Mouse (Mus musculus): ENCODE results near the gene Mob2. TPM values are rescaled to one million over a fixed set of nuclear protein-coding genes. Genes with fewer than 3 reads are reported as not detected.

The Mob2 gene
- polyA plus RNA-seq, 1 experiment from 2014 or later = 47.5 TPM

- 53% methylated on average over 6 of the region's 6 CpGs for WGBS
- no peak overlapping the region for H3K4me2 ChIP-seq (ENCODE audit: low read length)
- no peaks in the 10 kb centered on the region for H3K27me3 ChIP-seq (ENCODE audit: control insufficient read depth, insufficient read depth, low read depth, low read length)
- no peak overlapping the region for H3K4me3 ChIP-seq (ENCODE audit: low read depth, low read length)
- no peak overlapping the region for H3K27ac ChIP-seq (ENCODE audit: low read length)
- H3K9me3 ChIP-seq (replicated peaks; ENCODE audit: control insufficient read depth, low read length, poor library complexity, severe bottlenecking) = no peaks in the 10 kb centered on the region
- peaks cover 8% of the 10 kb centered on the region; the same call in 1 of the 2 replicates for H3K4me1 ChIP-seq (ENCODE audit: control insufficient read depth, insufficient read depth, low read length)
- 0 out of 2 replicates have a peak, but pooled peaks have one; percentile 14 for ATAC-seq
- H3K9ac ChIP-seq (ENCODE audit: low read depth, low read length) = no peak overlapping the region
- H3K36me3 ChIP-seq (ENCODE audit: control insufficient read depth, insufficient read depth, low read length) = peaks cover 5% of the 10 kb centered on the region; the same call in 1 of the 2 replicates
These were observed 82.9 kb downstream of the Mob2 start for GRCm38 (mm10) chr7:141978003-141978402.

GRCm38 (mm10) chr7:141972831-141973619 lies 87.8 kb downstream of the Mob2 start:
- Histone ChIP-seq H3K4me3 (ENCODE audit: low read depth, low read length) (no peak overlapping the region), H3K27ac (ENCODE audit: low read length) (no peak overlapping the region), H3K9me3 (replicated peaks; ENCODE audit: control insufficient read depth, low read length, poor library complexity, severe bottlenecking) (no peaks in the 10 kb centered on the region), H3K4me2 (ENCODE audit: low read length) (no peak overlapping the region), H3K27me3 (ENCODE audit: control insufficient read depth, insufficient read depth, low read depth, low read length) (no peaks in the 10 kb centered on the region), H3K9ac (ENCODE audit: low read depth, low read length) (no peak overlapping the region), H3K4me1 (ENCODE audit: control insufficient read depth, insufficient read depth, low read length) (peaks cover 34% of the 10 kb centered on the region), H3K36me3 (ENCODE audit: control insufficient read depth, insufficient read depth, low read length) (no peaks in the 10 kb centered on the region; the same call in 1 of the 2 replicates)
- no peak for ATAC-seq
- WGBS = 51% methylated on average over 7 of the region's 7 CpGs

DNA sequence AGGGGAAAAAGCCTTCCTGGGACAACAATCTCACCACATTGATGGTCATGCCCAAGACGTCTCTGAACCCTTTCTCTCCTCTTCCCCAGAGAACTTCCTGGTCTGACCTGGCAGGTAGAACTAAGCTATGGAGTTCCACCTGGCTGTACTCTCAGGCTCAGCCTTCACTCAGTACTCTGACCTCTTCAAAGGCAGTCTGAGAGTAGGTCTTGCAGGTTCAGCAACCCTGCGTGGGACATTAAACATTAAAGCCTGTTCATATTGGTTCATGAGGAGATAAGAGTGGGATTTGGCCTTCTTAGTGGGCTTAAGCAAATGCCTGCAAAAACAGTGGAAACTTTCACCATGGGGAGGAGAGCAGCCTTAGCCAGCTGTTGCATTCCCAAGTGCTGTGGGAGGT lies 94.6 kb downstream of the Mob2 start:
- H3K27me3 ChIP-seq (ENCODE audit: control insufficient read depth, insufficient read depth, low read depth, low read length) = no peaks in the 10 kb centered on the region

GRCm38 (mm10) chr7:141962521-141962920 lies 98.3 kb downstream of the Mob2 start:
- no peak overlapping the region for H3K4me3 ChIP-seq (ENCODE audit: low read depth, low read length)
- H3K4me1 ChIP-seq (ENCODE audit: control insufficient read depth, insufficient read depth, low read length) = peaks cover 64% of the 10 kb centered on the region
- H3K36me3 ChIP-seq (ENCODE audit: control insufficient read depth, insufficient read depth, low read length) = no peaks in the 10 kb centered on the region
- H3K27ac ChIP-seq (ENCODE audit: low read length) = no peak overlapping the region
- 97% methylated on average over 3 of the region's 3 CpGs for WGBS
- H3K9me3 ChIP-seq (replicated peaks; ENCODE audit: control insufficient read depth, low read length, poor library complexity, severe bottlenecking) = no peaks in the 10 kb centered on the region
- no peak for ATAC-seq
- H3K27me3 ChIP-seq (ENCODE audit: control insufficient read depth, insufficient read depth, low read depth, low read length) = no peaks in the 10 kb centered on the region
- no peak overlapping the region for H3K4me2 ChIP-seq (ENCODE audit: low read length)
- H3K9ac ChIP-seq (ENCODE audit: low read depth, low read length) = no peak overlapping the region

More for the DNA sequence above, 94.6 kb downstream of the Mob2 start:
- no peak overlapping the region for H3K27ac ChIP-seq (ENCODE audit: low read length)
- no peaks in the 10 kb centered on the region for H3K9me3 ChIP-seq (replicated peaks; ENCODE audit: control insufficient read depth, low read length, poor library complexity, severe bottlenecking)
- peaks cover 66% of the 10 kb centered on the region for H3K4me1 ChIP-seq (ENCODE audit: control insufficient read depth, insufficient read depth, low read length)
- no peak overlapping the region for H3K9ac ChIP-seq (ENCODE audit: low read depth, low read length)
- WGBS = 85% methylated on average over 2 of the region's 2 CpGs
- H3K4me2 ChIP-seq (ENCODE audit: low read length) = no peak overlapping the region
- no peak for ATAC-seq
- H3K4me3 ChIP-seq (ENCODE audit: low read depth, low read length) = no peak overlapping the region
- no peaks in the 10 kb centered on the region; the same call in 1 of the 2 replicates for H3K36me3 ChIP-seq (ENCODE audit: control insufficient read depth, insufficient read depth, low read length)

- Histone ChIP-seq H3K4me2 (ENCODE audit: low read length) (no peak overlapping the region), H3K4me3 (ENCODE audit: low read depth, low read length) (no peak overlapping the region), H3K9me3 (replicated peaks; ENCODE audit: control insufficient read depth, low read length, poor library complexity, severe bottlenecking) (no peaks in the 10 kb centered on the region), H3K4me1 (ENCODE audit: control insufficient read depth, insufficient read depth, low read length) (peaks cover 73% of the 10 kb centered on the region), H3K27me3 (ENCODE audit: control insufficient read depth, insufficient read depth, low read depth, low read length) (no peaks in the 10 kb centered on the region), H3K9ac (ENCODE audit: low read depth, low read length) (no peak overlapping the region), H3K36me3 (ENCODE audit: control insufficient read depth, insufficient read depth, low read length) (no peaks in the 10 kb centered on the region), H3K27ac (ENCODE audit: low read length) (peak overlapping the region; percentile 5; the same call in 1 of the 2 replicates)
- 58% methylated on average over 3 of the region's 3 CpGs for WGBS
- no peak for ATAC-seq
These were observed 99.4 kb downstream of the Mob2 start for GRCm38 (mm10) chr7:141961491-141961890.

GRCm38 (mm10) chr7:141960926-141961325 lies 99.9 kb downstream of the Mob2 start:
- Histone ChIP-seq H3K9ac (ENCODE audit: low read depth, low read length) (0 out of 2 replicates have a peak overlapping the region, but pooled peaks have one; percentile 7), H3K9me3 (replicated peaks; ENCODE audit: control insufficient read depth, low read length, poor library complexity, severe bottlenecking) (no peaks in the 10 kb centered on the region), H3K4me1 (ENCODE audit: control insufficient read depth, insufficient read depth, low read length) (peaks cover 76% of the 10 kb centered on the region), H3K27ac (ENCODE audit: low read length) (no peak overlapping the region), H3K4me2 (ENCODE audit: low read length) (no peak overlapping the region), H3K27me3 (ENCODE audit: control insufficient read depth, insufficient read depth, low read depth, low read length) (no peaks in the 10 kb centered on the region), H3K36me3 (ENCODE audit: control insufficient read depth, insufficient read depth, low read length) (no peaks in the 10 kb centered on the region), H3K4me3 (ENCODE audit: low read depth, low read length) (no peak overlapping the region)
- WGBS = 78% methylated on average over 2 of the region's 2 CpGs
- no peak for ATAC-seq

GRCm38 (mm10) chr7:141959133-141959532 lies 101.7 kb downstream of the Mob2 start:
- Histone ChIP-seq H3K36me3 (ENCODE audit: control insufficient read depth, insufficient read depth, low read length) (no peaks in the 10 kb centered on the region), H3K9me3 (replicated peaks; ENCODE audit: control insufficient read depth, low read length, poor library complexity, severe bottlenecking) (no peaks in the 10 kb centered on the region), H3K27ac (ENCODE audit: low read length) (no peak overlapping the region), H3K4me3 (ENCODE audit: low read depth, low read length) (no peak overlapping the region), H3K9ac (ENCODE audit: low read depth, low read length) (no peak overlapping the region), H3K4me2 (ENCODE audit: low read length) (no peak overlapping the region), H3K27me3 (ENCODE audit: control insufficient read depth, insufficient read depth, low read depth, low read length) (no peaks in the 10 kb centered on the region), H3K4me1 (ENCODE audit: control insufficient read depth, insufficient read depth, low read length) (peaks cover 83% of the 10 kb centered on the region)
- WGBS = 88% methylated on average over 1 of the region's 1 CpGs
- no peak for ATAC-seq

Small RNA genes within 50 kb of the gene (microRNA-seq; reads per million reads assigned to microRNA genes)
- 1.9 reads per million, percentile 5 among the genes with 10 or more reads in this experiment for gene Mir3104

Other genes starting within 250 kb of the Mob2 start
- gene Muc5b, start 222.0 kb downstream of the Mob2 start, polyA plus RNA-seq (2015; fragmentation: Nextera tagmentation; extraction: Ambion mirVana) = 0.03 and 0.04 TPM in 2 replicates
- gene Tollip, start 142.6 kb downstream of the Mob2 start, polyA plus RNA-seq (2015; fragmentation: Nextera tagmentation; extraction: Ambion mirVana) = 80.9 and 86.6 TPM in 2 replicates
- gene Brsk2, start 111.3 kb downstream of the Mob2 start, polyA plus RNA-seq (2015; fragmentation: Nextera tagmentation; extraction: Ambion mirVana) = 21.8 and 23.9 TPM in 2 replicates
- 113 and 128 TPM in 2 replicates for gene Dusp8, start 34.8 kb upstream of the Mob2 start, polyA plus RNA-seq (2015; fragmentation: Nextera tagmentation; extraction: Ambion mirVana)
- gene Gm45618, start 59.7 kb upstream of the Mob2 start, polyA plus RNA-seq (2015; fragmentation: Nextera tagmentation; extraction: Ambion mirVana) = 0.30 TPM in 1 of 2 replicates, not detected in the other
- not detected in 2 replicates for gene Gm39115, start 75.0 kb upstream of the Mob2 start, polyA plus RNA-seq (2015; fragmentation: Nextera tagmentation; extraction: Ambion mirVana)
- gene Gm45337, start 83.5 kb upstream of the Mob2 start, polyA plus RNA-seq (2015; fragmentation: Nextera tagmentation; extraction: Ambion mirVana) = not detected in 2 replicates
- gene Gm29735, start 96.0 kb upstream of the Mob2 start, polyA plus RNA-seq (2015; fragmentation: Nextera tagmentation; extraction: Ambion mirVana) = not detected in 2 replicates
- gene Gm4553, start 104.7 kb upstream of the Mob2 start, polyA plus RNA-seq (2015; fragmentation: Nextera tagmentation; extraction: Ambion mirVana) = not detected in 2 replicates
- not detected in 2 replicates for gene Krtap5-2, start 114.9 kb upstream of the Mob2 start, polyA plus RNA-seq (2015; fragmentation: Nextera tagmentation; extraction: Ambion mirVana)
- not detected in 2 replicates for gene Gm10153, start 129.3 kb upstream of the Mob2 start, polyA plus RNA-seq (2015; fragmentation: Nextera tagmentation; extraction: Ambion mirVana)
- not detected in 2 replicates for gene Krtap5-3, start 140.3 kb upstream of the Mob2 start, polyA plus RNA-seq (2015; fragmentation: Nextera tagmentation; extraction: Ambion mirVana)
- gene Gm7579, start 150.8 kb upstream of the Mob2 start, polyA plus RNA-seq (2015; fragmentation: Nextera tagmentation; extraction: Ambion mirVana) = not detected in 2 replicates
- gene Krtap5-5, start 168.9 kb upstream of the Mob2 start, polyA plus RNA-seq (2015; fragmentation: Nextera tagmentation; extraction: Ambion mirVana) = not detected in 2 replicates
- not detected in 2 replicates for gene Gm40460, start 180.0 kb upstream of the Mob2 start, polyA plus RNA-seq (2015; fragmentation: Nextera tagmentation; extraction: Ambion mirVana)
- not detected in 2 replicates for gene Gm2431, start 197.3 kb upstream of the Mob2 start, polyA plus RNA-seq (2015; fragmentation: Nextera tagmentation; extraction: Ambion mirVana)
- not detected in 2 replicates for gene Gm4559, start 213.3 kb upstream of the Mob2 start, polyA plus RNA-seq (2015; fragmentation: Nextera tagmentation; extraction: Ambion mirVana)
- not detected in 2 replicates for gene Krtap5-1, start 236.1 kb upstream of the Mob2 start, polyA plus RNA-seq (2015; fragmentation: Nextera tagmentation; extraction: Ambion mirVana)
- gene Krtap5-4, start 242.5 kb upstream of the Mob2 start, polyA plus RNA-seq (2015; fragmentation: Nextera tagmentation; extraction: Ambion mirVana) = not detected in 2 replicates

Data from midbrain, embryonic 16.5 days (tissue).